Mouse (Mus musculus): Measurements from ENCODE around the gene Egln1. TPM values are rescaled to one million over a fixed set of nuclear protein-coding genes. Genes with fewer than 3 reads are reported as not detected.

Gene Egln1
- polyA plus RNA-seq, 1 experiment from 2014 or later, result 10.9 TPM

DNA sequence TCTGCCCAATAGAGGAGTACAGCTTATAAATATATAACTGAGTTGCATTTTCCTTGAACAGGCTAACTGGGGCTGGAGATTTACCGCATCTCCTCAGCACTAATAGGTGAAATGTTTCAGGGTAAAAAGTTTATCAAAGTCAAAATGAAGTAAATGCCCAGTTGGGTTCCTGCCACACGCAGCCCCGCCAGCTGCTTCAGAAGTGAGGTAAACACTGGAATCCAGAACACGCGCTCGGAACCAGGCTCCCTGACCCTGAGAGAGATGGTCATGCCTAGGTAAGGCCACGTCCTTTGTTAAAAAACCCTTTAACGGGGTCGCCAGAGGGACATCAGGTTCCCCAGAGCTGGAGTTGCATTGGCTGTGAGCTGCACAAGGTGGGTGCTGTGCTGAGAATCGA, 12.4 kb downstream of the Egln1 start:
- no peaks in the 10 kb centered on the region for H3K27me3 ChIP-seq (replicated peaks; ENCODE audit: low read depth, poor library complexity, severe bottlenecking)
- H3K36me3 ChIP-seq (replicated peaks), result peaks cover 63% of the 10 kb centered on the region
- no peak overlapping the region for H3K4me3 ChIP-seq
- 94% methylated on average over 10 of the region's 10 CpGs for WGBS
- no peak for DNase-seq (ENCODE audit: low spot score)
- no peaks in the 10 kb centered on the region for H3K4me1 ChIP-seq
- no peaks in the 10 kb centered on the region for H3K9me3 ChIP-seq
- no peak overlapping the region for H3K27ac ChIP-seq (replicated peaks)

DNA sequence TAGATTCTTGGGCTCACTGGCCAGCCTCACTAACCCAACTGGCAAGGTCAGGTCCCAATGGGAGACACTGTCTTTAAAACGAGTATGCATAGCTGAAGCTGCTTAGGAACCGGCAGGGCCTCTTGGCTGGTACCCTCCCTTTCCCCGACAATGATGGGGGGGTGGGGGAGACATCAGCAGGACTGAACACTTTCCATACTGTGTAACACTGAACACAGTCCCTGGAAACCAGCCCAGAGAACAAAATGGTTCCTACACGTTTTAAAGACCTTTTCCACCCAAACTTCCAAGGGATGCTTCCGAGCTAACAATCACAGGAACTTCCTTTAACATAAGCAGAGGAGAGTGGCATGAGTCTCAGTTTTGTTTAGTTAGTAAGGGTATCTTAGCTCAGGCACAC, 14.0 kb downstream of the Egln1 start:
- Histone ChIP-seq H3K27me3 (replicated peaks; ENCODE audit: low read depth, poor library complexity, severe bottlenecking) (no peaks in the 10 kb centered on the region), H3K4me1 (no peaks in the 10 kb centered on the region), H3K36me3 (replicated peaks) (peaks cover 56% of the 10 kb centered on the region), H3K27ac (replicated peaks) (no peak overlapping the region), H3K4me3 (no peak overlapping the region), H3K9me3 (no peaks in the 10 kb centered on the region)
- WGBS, result 86% methylated on average over 5 of the region's 5 CpGs
- DNase-seq (ENCODE audit: low spot score), result no peak

DNA sequence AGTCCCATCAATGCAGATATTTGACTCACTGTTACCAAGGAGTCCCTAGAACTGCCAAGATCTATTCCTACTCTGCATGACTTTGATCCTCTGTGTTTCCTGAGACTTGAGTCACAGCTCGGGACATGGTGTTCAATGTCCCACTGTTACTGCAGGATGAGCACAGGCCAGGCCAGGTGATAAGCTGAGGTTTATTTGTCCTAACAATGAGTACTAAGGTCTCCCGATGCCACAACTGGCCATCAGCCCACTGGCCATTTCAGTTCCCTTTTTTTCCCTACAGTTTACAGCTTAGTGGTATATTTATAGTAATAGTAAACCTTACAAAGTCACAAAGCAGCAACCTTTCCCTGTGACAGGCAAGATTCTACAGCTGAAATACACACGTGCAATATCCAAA, 16.7 kb downstream of the Egln1 start:
- Histone ChIP-seq H3K36me3 (replicated peaks) (peaks cover 41% of the 10 kb centered on the region), H3K4me3 (no peak overlapping the region), H3K27ac (replicated peaks) (no peak overlapping the region), H3K27me3 (replicated peaks; ENCODE audit: low read depth, poor library complexity, severe bottlenecking) (no peaks in the 10 kb centered on the region), H3K9me3 (no peaks in the 10 kb centered on the region), H3K4me1 (peaks cover 9% of the 10 kb centered on the region; the same call in 1 of the 2 replicates)
- 89% methylated on average over 3 of the region's 3 CpGs for WGBS
- no peak for DNase-seq (ENCODE audit: low spot score)

DNA sequence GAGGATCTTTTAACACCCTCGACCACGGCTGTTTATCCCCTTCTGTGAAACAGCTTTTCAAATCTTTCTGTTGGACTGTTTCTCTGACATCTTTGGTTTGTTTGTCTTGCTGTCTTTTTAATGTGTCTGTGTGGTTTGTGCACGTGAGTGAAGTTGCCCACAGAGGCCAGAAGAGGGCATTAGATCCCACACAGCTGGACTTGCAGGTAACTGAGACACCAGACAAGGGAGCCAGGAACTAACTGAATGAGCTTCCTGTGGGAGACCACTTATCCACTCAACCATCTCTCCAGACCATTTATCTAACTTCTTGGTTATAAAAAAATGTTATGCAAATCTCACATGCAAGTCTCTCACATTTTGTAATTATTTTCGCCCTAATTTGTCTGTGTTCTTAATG, 18.5 kb downstream of the Egln1 start:
- Histone ChIP-seq H3K27me3 (replicated peaks; ENCODE audit: low read depth, poor library complexity, severe bottlenecking) (no peaks in the 10 kb centered on the region), H3K4me3 (no peak overlapping the region), H3K36me3 (replicated peaks) (peaks cover 45% of the 10 kb centered on the region), H3K27ac (replicated peaks) (no peak overlapping the region), H3K4me1 (peaks cover 9% of the 10 kb centered on the region; the same call in 1 of the 2 replicates), H3K9me3 (no peaks in the 10 kb centered on the region)
- no peak for DNase-seq (ENCODE audit: low spot score)
- 88% methylated on average over 4 of the region's 4 CpGs for WGBS

DNA sequence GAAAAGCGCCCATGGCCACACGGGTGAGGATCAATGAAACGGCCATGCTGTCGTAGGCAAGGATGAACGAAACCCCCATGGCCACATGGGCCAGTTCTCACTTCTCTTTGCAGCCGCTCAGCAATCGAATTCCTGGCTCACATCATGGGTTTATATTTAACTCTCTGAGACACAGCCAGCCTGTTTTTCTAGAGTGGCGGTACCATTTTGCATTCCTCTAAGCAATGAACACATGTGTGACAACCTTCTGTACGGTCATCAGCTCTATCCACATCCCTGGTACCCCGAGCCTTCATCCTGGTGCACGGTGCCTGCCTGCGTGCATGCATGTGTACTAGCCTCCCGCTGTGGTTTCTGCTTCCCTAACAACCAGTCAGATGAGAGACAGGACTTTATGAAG, 19.0 kb downstream of the Egln1 start:
- H3K27ac ChIP-seq (replicated peaks), result no peak overlapping the region

DNA sequence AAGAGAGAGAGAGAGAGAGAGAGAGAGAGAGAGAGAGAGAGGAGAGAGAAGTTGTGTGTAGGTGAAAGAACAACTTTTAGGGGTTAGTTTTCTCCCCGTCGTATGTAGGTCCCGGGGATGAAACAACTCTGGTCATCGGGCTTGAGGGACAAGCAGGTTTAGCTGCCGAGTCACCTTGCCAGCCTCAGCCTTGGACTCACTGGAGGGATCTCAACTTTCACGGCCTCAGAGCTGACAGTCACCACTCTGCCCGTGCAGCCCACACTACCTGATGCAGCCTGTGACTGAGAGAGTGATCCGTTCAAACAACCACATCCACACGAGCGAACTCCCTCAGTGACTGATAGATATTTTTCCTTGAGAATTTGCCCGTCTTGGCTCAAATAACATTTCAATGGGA, 20.1 kb downstream of the Egln1 start:
- H3K27me3 ChIP-seq (replicated peaks; ENCODE audit: low read depth, poor library complexity, severe bottlenecking), result no peaks in the 10 kb centered on the region
- peaks cover 55% of the 10 kb centered on the region for H3K36me3 ChIP-seq (replicated peaks)
- DNase-seq (ENCODE audit: low spot score), result no peak
- 86% methylated on average over 11 of the region's 11 CpGs for WGBS
- no peaks in the 10 kb centered on the region for H3K9me3 ChIP-seq
- no peak overlapping the region for H3K27ac ChIP-seq (replicated peaks)
- H3K4me3 ChIP-seq, result no peak overlapping the region
- H3K4me1 ChIP-seq, result peaks cover 9% of the 10 kb centered on the region; the same call in 1 of the 2 replicates

More for the DNA sequence above, 19.0 kb downstream of the Egln1 start:
- 93% methylated on average over 13 of the region's 13 CpGs for WGBS
- Histone ChIP-seq H3K9me3 (no peaks in the 10 kb centered on the region), H3K27me3 (replicated peaks; ENCODE audit: low read depth, poor library complexity, severe bottlenecking) (no peaks in the 10 kb centered on the region), H3K4me1 (peaks cover 9% of the 10 kb centered on the region; the same call in 1 of the 2 replicates), H3K4me3 (no peak overlapping the region), H3K36me3 (replicated peaks) (peaks cover 48% of the 10 kb centered on the region)
- DNase-seq (ENCODE audit: low spot score), result no peak

DNA sequence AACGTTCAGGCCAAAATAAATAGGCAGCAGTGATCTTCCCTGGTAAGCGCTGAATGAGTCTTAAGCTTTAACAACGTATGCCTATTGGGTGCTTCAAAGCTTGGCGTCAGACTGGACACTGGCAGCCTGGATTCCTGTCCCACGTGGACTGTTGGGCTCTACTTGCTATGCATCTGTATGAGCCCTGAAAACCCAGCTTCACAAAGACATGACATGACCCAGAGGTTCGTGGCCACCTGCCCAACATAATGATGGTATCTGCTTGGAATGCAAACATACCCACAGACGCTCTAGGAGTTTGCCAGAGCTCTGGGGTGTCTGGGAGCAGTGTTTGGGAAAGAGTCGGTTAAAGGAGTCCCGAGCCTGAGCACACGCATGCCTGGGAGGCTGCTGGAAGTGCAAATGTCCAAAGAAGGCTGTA, 22.8 kb downstream of the Egln1 start:
- Histone ChIP-seq H3K4me1 (peaks cover 14% of the 10 kb centered on the region), H3K27ac (replicated peaks) (no peak overlapping the region), H3K27me3 (replicated peaks; ENCODE audit: low read depth, poor library complexity, severe bottlenecking) (no peaks in the 10 kb centered on the region), H3K36me3 (replicated peaks) (peaks cover 55% of the 10 kb centered on the region), H3K4me3 (no peak overlapping the region), H3K9me3 (no peaks in the 10 kb centered on the region)
- 83% methylated on average over 10 of the region's 10 CpGs for WGBS
- DNase-seq (ENCODE audit: low spot score), result no peak

DNA sequence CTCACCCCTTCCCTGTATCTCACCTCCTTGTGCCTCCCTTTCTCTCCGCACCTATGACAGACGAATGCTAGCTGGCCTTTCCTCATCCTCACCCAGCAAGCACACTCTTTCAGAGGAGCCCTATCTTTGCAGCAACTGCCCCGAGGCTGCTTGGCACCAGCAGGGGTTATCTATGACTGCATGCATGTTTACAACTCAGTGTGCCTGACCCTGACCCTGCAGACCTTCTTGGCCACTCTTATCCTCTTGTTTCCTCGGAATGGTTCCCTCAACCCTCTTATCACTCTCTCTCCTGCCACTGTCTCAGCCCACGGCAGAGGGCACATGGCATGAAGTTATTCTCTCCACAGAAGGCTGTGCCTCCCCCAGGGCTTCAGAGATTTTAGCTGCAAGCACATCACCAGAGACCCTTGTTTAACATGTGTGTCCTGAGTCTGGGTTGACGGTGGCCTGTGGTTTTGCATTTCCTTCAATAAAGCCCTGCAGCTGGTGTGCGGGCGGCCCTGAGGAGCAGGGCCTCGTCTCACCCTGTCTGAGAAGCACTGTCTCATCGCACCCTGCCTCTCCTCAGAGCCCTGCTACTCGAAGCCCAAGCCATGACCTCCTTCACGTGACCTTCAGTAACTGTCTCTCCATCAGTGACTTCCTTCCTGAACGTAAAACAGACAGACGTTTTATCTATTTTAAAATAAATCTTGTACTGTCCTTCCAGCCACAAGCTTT, 23.4 kb downstream of the Egln1 start:
- H3K27ac ChIP-seq (replicated peaks), result no peak overlapping the region
- peaks cover 14% of the 10 kb centered on the region for H3K4me1 ChIP-seq
- H3K4me3 ChIP-seq, result no peak overlapping the region
- no peak for DNase-seq (ENCODE audit: low spot score)
- H3K27me3 ChIP-seq (replicated peaks; ENCODE audit: low read depth, poor library complexity, severe bottlenecking), result no peaks in the 10 kb centered on the region
- 87% methylated on average over 14 of the region's 14 CpGs for WGBS
- H3K9me3 ChIP-seq, result no peaks in the 10 kb centered on the region
- peaks cover 52% of the 10 kb centered on the region for H3K36me3 ChIP-seq (replicated peaks)

DNA sequence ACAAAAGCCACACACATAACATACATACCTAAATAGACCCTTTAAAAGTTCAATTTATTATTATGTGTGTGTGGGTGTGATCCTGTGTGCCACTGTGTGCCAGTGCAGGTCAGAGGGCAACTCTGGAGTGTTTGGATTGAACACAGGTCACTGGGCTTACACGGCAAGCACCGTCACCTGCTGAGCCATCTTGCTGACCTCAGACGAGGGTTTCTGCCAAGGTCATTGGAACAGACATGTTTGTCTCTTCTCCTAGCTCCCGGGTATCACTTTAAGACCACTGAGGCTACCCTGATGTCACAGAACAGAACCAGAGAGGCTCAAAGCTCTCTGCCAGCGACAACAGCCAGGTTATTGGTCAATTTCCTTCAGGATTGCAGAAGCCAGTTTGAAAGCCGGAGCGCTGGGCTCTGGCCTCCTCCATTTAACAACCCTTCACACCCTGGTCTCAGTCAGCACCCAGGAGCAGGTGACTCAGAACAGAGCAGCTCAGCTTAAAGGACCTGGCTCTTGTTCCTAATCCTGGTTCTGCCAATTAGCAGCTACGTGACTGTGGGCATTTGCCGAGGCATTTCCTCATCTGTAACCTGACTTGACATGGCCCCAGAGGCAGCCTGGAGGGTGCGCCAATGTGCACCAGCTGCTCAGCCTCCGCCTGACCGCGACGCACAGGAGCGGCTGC, 25.0 kb downstream of the Egln1 start:
- no peak overlapping the region for H3K4me3 ChIP-seq
- H3K9me3 ChIP-seq, result no peaks in the 10 kb centered on the region
- no peaks in the 10 kb centered on the region for H3K27me3 ChIP-seq (replicated peaks; ENCODE audit: low read depth, poor library complexity, severe bottlenecking)
- H3K36me3 ChIP-seq (replicated peaks), result peaks cover 49% of the 10 kb centered on the region
- no peak for DNase-seq (ENCODE audit: low spot score)
- peaks cover 14% of the 10 kb centered on the region for H3K4me1 ChIP-seq
- 89% methylated on average over 15 of the region's 15 CpGs for WGBS
- H3K27ac ChIP-seq (replicated peaks), result no peak overlapping the region

DNA sequence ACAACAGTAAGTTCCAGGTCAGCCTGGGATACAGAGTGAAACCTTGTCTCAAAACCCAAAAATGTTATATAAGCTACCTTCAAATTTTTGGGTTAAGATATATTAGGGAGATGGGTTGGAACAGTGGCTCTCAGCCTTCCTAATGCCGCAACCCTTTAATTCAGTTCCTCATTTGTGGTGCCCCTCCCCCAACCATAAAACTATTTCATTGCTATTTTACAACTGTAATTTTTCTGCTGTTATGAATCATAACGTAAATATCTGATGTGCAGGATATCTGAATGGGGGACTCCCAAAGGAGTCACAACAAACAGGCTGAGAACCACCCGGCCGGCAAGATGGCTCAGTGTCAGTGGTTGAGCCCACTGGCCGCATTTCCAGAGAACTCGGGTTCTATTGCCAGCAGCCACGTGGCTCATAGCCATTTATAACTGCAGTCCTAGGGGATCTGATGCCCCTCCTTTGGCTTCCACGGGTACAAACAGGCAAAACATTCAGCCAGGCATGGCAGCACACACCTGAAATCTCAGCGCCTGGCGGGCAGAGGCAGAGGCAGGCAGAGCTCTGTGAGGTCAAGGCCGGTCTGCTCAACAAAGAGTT, 26.5 kb downstream of the Egln1 start:
- Histone ChIP-seq H3K4me3 (no peak overlapping the region), H3K27me3 (replicated peaks; ENCODE audit: low read depth, poor library complexity, severe bottlenecking) (no peaks in the 10 kb centered on the region), H3K4me1 (peaks cover 15% of the 10 kb centered on the region; the same call in 1 of the 2 replicates), H3K27ac (replicated peaks) (no peak overlapping the region), H3K9me3 (no peaks in the 10 kb centered on the region), H3K36me3 (replicated peaks) (peaks cover 39% of the 10 kb centered on the region)
- DNase-seq (ENCODE audit: low spot score), result no peak
- 87% methylated on average over 11 of the region's 11 CpGs for WGBS

DNA sequence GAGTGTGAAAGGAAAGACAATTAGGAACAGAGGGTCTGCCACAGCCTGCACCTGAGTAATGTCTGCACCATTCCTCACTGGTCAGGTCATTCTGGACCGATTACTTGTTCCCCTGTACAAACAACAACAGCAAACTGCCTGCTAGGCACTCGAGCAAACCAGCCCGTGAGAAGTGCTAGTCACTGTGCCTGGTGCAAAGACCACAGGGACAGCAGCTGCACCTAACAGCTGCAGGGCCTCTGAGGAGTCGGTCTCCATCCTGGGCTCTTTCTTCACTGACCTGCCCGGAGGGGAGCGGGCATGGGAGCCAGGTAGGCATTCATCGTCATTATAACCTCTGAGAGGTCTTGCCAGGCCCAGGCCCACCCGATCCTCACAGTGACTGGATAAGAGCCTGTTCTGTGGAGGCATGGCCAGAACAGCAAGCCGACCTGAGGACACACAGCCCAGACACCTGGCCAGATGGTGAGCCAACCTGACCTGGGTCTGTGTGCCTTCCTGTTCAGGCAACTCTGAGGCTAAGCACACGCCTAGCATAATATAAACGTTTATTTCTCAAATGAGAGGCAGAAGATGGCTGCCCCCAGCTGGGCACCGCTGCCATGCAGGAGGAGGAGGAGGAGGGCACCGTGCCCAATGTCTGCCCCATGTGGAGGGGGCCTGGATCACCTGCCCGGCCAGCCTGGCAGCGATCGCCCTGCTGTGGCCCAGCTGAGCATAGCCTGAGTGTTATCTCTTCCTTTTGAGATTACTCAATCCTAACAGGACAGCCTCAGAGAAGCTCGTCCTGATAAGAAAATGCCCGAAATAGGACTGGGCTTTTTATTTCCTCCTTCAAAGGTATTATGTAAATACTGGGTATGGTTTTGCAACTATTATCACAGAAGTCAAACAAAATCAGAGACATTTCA, 27.5 kb downstream of the Egln1 start:
- H3K27me3 ChIP-seq (replicated peaks; ENCODE audit: low read depth, poor library complexity, severe bottlenecking), result no peaks in the 10 kb centered on the region
- 91% methylated on average over 18 of the region's 18 CpGs for WGBS
- peaks cover 29% of the 10 kb centered on the region for H3K36me3 ChIP-seq (replicated peaks)
- no peak overlapping the region for H3K4me3 ChIP-seq
- no peaks in the 10 kb centered on the region for H3K9me3 ChIP-seq
- no peak for DNase-seq (ENCODE audit: low spot score)
- peaks cover 15% of the 10 kb centered on the region; the same call in 1 of the 2 replicates for H3K4me1 ChIP-seq
- H3K27ac ChIP-seq (replicated peaks), result no peak overlapping the region

Data from embryonic facial prominence, embryonic 10.5 days (tissue).